Mouse (Mus musculus): ENCODE results near the gene Nme4. TPM values are rescaled to one million over a fixed set of nuclear protein-coding genes. Genes with fewer than 3 reads are reported as not detected.

The Nme4 gene
- total RNA-seq, 2 experiments from 2014 or later, result 3.2 to 3.6 TPM

Other genes starting within 250 kb of the Nme4 start
- 1 to 10 TPM; 2.8 to 2.9 TPM for gene Wdr90, start 234.1 kb downstream of the Nme4 start, total RNA-seq (2021)
- 100 to 1,000 TPM; 261 to 270 TPM for gene Mcrip2, start 226.8 kb downstream of the Nme4 start, total RNA-seq (2021)
- gene Mettl26, start 220.5 kb downstream of the Nme4 start, total RNA-seq (2021), result 10 to 100 TPM; 13.6 to 14.4 TPM
- under 1 TPM; 0.45 to 0.75 TPM for gene Wfikkn1, start 214.7 kb downstream of the Nme4 start, total RNA-seq (2021)
- 10 to 100 TPM; 17.0 to 17.4 TPM for gene Rab40c, start 175.9 kb downstream of the Nme4 start, total RNA-seq (2021)
- gene Pigq, start 150.7 kb downstream of the Nme4 start, total RNA-seq (2021), result 10 to 100 TPM; 49.0 to 55.6 TPM
- gene Nhlrc4, start 150.6 kb downstream of the Nme4 start, total RNA-seq (2021), result not detected
- gene A930017K11Rik, start 143.0 kb downstream of the Nme4 start, total RNA-seq (2021), result under 1 TPM; 0.17 to 0.18 TPM
- 1 to 10 TPM; 7.1 to 7.8 TPM for gene Capn15, start 109.8 kb downstream of the Nme4 start, total RNA-seq (2021)
- gene Rab11fip3, start 26.0 kb downstream of the Nme4 start, total RNA-seq (2021), result 10 to 100 TPM; 28.0 to 30.2 TPM
- 10 to 100 TPM; 11.0 to 11.7 TPM for gene Decr2, start 5.3 kb downstream of the Nme4 start, total RNA-seq (2021)
- gene Tmem8, start 17.7 kb upstream of the Nme4 start, total RNA-seq (2021), result 1 to 10 TPM; 2.5 to 3.1 TPM
- gene Mrpl28, start 27.9 kb upstream of the Nme4 start, total RNA-seq (2021), result 100 to 1,000 TPM; 130 to 133 TPM
- 10 to 100 TPM; 14.0 to 16.0 TPM for gene Axin1, start 43.1 kb upstream of the Nme4 start, total RNA-seq (2021)
- not detected for gene Pdia2, start 103.5 kb upstream of the Nme4 start, total RNA-seq (2021)
- under 1 TPM; 0.29 to 0.73 TPM for gene Rgs11, start 107.3 kb upstream of the Nme4 start, total RNA-seq (2021)
- gene Arhgdig, start 112.2 kb upstream of the Nme4 start, total RNA-seq (2021), result under 1 TPM in 1 of 2 experiments, not detected in 1; 0.42 TPM
- gene Fam234a, start 148.6 kb upstream of the Nme4 start, total RNA-seq (2021), result 100 to 1,000 TPM; 113 to 123 TPM
- 10 to 100 TPM; 15.3 to 18.2 TPM for gene Luc7l, start 157.3 kb upstream of the Nme4 start, total RNA-seq (2021)